Mouse (Mus musculus) left cerebral cortex, postnatal 10 days (tissue): Measurements from ENCODE around the gene Dlg2. TPM values are rescaled to one million over a fixed set of nuclear protein-coding genes. Genes with fewer than 3 reads are reported as not detected.
A peak's percentile ranks its signal among the peaks of the same experiment; 100 is the strongest.

Experiments used
- DNase-seq, 2 experiments: peaks; one replicate each; pipeline ENCODE4 v3.0.0; 2021 to 2022; ENCODE audit warnings: low spot score in 2 of 2, mixed read lengths in 1 of 2; ENCODE audit errors: extremely low spot score in 1 of 2
- intact Hi-C: fragments of 180-260 bp; cut with DNase I; formaldehyde crosslinking; loops from one replicate; pipeline ENCODE4 v1.15.1; 2025
- total RNA-seq, 2 experiments: library from RNA; stranded (reverse); gene quantifications; 2 replicates each; pipeline ENCODE4 v1.2.3; 2021

The Dlg2 gene
- total RNA-seq, 2 experiments from 2014 or later: 426 to 445 TPM

DNA sequence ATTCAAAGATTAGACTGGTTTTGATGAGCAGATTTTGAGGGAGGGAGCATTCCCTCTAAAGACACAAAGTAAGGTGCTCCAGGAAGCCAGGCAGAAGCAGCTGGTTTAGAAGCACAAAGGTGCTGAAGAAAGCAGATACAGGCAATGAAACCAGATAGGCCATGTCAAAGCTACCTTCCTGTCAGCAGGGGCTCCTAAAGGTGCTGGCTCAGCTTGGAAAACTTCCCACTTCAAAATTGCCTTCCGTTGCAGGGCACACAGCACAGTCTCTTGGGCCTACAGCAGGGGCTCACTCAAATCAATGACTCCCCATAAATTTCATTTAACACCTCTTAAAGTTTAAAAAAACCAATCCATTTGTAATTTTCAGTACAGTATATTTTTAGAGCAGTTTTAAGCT lies 1843.0 kb downstream of the Dlg2 start:
- no peak for DNase-seq
- intact Hi-C loops: no loop called here

DNA sequence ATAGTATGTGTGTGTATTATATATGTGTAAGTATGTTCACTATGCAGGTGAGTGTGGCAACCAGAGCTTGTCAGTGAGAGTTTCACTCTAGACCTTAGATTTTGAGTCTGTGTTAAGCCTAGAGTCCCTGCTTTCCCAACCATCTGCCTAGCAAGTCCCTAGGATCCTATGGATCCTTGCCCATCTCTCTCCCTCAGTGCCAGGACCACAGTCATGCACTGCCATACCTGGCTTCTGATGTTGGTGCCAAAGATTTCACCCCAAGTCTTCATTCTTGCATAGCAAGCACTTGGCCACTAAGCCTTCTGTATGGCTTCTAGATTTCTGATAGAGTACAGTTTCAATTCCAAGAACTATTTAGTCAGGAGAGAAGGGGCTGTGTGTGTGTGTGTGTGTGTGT lies 1843.7 kb downstream of the Dlg2 start:
- intact Hi-C loops: loop anchor here (5.0 to 10.0 kb wide), 2 partner anchors 213 to 225 kb away; no protein-coding TSS in a partner anchor
- DNase-seq: no peak

DNA sequence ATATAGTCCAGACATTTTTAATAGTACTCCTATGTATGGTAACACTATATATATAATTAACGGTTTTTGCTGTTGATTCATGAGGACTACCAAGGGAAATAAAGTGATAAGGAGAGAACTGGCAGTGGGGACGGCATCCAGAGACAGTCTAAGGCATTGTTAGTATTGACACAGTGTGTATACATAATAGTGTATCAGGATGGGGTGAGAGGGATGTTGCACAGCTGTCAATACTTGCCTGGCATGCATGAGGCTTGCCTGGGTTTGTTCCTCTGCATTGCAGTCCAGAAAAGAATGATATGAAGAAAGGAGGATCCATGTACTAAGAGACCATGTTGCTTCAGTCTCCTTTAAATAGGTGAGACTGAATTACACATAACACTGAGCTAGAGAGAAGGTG lies 1845.3 kb downstream of the Dlg2 start:
- intact Hi-C loops: loop anchor here (5.0 to 10.0 kb wide), 2 partner anchors 214 to 223 kb away; no protein-coding TSS in a partner anchor

DNA sequence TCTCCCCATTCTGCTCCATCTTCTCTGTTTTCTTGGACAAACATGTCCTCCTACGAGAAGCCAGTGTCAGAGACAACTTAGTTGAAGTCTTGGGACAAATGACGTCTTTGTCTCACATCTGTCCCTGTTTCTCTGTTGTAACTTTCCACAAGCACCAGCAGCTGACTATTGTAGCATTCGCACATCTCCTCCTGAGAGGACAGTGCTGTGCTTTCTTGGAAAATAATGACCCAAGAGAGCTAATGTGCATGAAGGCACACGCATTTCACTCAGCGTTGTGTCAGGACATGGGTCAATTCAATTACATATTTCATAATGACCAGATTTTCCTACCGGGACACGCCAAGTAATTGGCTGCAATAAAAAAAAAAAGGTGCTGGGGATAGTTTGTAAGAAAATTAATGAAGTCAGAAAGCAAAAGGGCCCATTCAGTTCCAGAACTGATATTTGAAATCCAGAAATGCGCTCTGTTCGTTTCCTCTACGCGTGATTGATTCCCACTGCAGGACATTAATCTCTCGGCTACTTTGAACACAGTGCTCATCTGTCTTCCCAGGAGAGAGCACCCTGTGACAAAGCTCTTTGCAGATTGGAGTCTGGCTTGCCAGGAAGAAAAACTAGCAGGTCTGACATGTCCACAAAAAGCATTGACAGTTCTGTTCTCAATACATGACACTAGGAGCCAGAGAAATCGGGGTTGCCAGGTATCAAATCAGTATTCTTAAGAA lies 1846.0 kb downstream of the Dlg2 start:
- DNase-seq: no peak
- intact Hi-C loops: loop anchor here (5.0 to 10.0 kb wide), 2 partner anchors 215 to 222 kb away; no protein-coding TSS in a partner anchor

More for the DNA sequence above, 1845.3 kb downstream of the Dlg2 start:
- no peak for DNase-seq

DNA sequence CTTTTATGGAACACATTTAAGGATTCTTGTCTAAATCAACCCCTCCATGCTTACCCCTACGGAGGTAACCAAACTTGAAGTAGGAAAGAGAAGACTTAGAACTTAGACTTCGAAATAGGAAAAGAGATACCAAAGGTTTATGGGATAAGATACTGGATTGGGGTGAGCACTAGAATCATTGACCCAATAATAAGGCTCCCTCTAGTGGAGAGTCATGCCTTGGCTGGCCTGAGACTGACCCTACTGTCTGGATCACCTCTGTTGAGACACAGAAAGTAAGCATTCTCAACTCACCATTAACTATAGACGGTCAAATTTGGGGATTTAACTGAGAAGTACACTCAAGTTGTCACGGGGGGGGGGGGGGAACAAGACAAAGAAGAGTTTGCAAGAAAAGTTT lies 1847.2 kb downstream of the Dlg2 start:
- no peak for DNase-seq

DNA sequence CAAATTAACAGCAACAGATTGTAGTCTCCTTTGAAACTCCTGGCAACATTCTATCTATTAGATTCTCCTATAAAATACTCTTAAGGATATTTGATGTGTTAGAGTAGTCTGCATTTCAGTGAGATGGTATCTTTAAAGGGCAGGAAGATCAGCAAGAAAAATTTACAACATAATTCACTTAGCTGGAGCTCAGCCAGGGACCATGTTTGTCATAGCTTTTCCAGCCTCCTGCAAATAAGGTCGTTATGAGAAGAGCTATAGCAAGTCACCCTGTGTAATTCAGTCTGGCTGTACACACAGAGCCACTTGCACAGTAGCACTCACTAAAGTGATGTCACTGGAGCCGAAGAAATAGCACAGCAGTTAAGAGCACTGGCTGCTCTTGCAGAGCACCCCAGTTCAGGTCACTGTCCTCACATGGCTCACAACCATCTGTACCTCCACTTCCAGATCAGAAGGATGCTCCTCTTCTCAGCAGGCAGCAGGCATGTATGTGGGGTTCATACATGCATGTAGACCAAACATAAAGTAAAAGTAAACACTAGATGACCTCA lies 1850.9 kb downstream of the Dlg2 start:
- no peak for DNase-seq

More for the DNA sequence above, 1847.2 kb downstream of the Dlg2 start:
- intact Hi-C loops: loop anchor here (5.0 to 10.0 kb wide), 2 partner anchors 216 to 221 kb away; no protein-coding TSS in a partner anchor

DNA sequence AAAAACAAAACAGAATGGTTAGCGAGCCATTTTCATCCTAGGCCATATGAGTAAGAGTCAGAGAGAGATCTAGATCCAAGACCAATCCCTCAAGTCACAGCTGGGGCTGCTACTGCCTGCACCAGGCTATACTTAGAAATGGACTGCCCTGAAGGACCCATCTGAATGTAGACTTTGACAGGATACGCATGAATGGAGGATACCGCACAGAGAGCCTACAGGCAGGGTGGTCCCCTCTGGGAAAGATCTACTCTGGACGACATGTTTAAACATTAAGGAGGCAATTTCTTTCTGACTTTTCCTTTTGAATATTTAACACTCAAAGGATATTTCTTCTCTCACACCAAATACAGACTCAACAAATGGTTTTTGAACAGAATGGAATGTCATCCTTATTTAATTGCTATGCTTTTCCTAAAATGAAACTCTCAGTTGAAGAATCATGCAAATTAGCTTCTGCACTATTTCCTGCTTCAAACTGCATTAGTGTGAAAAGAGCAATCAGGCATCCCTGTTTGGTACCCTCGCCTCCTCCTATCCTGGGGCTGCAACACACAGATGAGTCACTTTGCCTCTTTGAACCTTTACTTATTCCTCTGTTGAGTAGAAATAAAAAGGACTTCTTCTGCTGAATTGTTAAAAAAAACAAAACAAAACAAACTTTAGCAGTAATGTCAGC lies 1856.9 kb downstream of the Dlg2 start:
- intact Hi-C loops: no loop called here
- DNase-seq: no peak

More for the DNA sequence above, 1850.9 kb downstream of the Dlg2 start:
- intact Hi-C loops: loop anchor here (10.0 kb wide), 1 partner anchor 217 kb away; no protein-coding TSS in a partner anchor

DNA sequence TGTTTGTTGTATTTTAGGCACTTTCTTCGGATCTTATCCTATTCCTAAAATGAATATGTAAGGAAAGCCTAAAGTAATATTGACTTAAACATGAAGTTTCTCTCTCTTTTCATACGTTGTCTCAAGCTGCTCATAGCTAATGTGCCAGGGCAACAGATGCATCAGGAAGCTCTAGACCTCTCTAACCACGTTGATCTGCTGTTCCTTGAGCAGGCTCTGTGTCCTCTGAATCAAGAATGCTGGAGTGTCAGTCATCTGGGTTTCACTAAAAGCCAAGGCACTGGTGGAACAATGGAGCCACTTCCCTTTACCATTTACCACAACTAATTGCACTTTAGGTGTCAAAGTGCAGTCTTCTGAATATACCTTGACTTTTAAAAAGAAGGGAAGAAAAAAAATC lies 1880.1 kb downstream of the Dlg2 start:
- intact Hi-C loops: no loop called here
- no peak for DNase-seq

DNA sequence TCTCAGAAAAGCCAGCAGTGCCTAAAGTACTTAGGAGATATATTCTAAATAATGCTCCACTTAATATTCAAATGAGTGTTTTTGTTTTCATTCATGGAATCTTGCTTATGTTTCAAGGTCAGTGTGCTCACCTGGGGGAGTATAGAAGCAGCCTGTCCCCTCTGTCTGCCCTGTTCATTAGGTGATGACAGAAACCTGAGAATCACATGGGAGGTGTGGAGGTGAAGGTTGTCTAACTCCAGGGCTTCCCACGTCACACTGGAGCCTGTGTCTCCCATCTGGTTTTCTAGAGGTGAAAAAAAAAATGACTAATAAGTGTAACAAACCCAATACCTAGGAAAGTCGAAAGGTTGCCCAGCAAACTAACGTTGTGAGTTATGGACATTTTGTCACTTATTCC lies 1886.9 kb downstream of the Dlg2 start:
- intact Hi-C loops: no loop called here
- no peak for DNase-seq

DNA sequence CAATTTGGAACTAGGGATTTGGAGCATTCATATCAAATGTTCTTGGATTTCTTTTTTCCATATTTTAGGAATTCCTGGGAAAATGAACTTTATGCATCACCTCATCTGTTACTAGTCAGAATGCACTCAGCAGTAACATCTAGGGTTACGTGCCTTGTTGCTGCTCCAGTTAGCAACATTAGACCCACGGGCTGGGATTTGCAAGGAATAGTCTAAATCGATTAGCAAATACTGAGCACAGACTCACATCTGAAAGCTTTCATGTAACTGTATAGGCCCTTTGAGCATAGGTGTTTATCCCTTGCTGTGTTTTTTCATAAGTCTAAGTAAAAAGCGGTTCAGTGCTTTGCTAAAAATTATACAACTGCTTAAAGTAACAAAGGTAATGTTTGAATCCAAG lies 1887.3 kb downstream of the Dlg2 start:
- DNase-seq: no peak

DNA sequence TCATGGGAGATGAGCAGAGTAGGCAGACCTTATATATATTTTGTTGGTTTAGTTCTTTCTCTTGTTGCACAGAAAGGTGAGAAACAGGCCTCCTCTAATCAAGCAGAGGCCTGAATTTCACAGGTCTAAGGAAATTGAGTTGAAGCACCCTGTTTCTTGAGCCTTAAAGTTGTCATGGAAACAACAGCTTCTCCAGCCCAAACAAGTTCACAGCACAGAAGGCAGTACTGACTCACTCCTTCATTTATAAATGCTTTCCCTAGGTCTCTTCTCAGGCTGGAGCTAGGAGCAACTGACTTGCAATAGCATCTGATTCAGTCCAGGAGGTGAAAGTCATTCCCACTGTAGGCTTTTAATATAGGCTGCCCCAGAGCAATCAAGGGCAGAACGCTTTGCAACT lies 1890.6 kb downstream of the Dlg2 start:
- DNase-seq: peak in 1 of 2 experiments; percentile 27
- intact Hi-C loops: no loop called here

More for the DNA sequence above, 1887.3 kb downstream of the Dlg2 start:
- intact Hi-C loops: no loop called here

DNA sequence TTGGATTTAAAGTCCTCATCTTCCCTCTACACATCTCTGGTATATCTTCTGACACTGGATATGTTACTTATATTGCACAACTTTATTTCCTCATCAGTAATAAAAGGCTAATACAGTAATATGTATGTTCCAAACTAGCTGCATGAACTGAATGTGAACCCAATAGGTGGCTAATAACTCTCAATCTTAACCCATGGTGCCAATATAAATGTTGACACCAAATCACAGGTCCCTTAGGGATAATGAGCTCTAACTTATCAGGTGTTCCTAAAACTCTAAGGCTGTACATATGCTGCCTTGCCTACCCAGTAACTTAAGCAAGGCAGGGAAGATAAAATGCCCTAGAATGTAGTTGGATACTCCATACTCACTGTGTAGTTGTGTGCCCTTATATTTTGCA lies 1894.0 kb downstream of the Dlg2 start:
- intact Hi-C loops: no loop called here
- DNase-seq: no peak

DNA sequence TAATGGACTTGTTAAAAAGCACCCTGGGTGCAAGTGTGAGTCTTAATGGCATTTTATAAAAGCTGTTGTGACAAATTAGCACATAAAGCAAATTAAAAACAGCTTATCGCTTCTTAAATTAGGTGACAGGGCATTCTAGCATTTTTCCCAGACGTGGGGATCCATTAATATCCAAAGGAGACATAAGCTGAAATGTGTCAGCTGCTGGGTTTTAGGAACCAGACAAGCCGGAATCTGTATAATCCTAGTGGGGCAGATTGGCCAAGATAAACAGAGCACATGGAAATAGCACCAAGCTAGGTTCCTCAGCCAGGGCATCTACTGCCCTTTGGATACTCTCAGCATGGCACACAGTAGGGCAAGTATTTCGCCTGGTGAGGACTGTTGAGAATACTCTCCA lies 1895.2 kb downstream of the Dlg2 start:
- intact Hi-C loops: no loop called here

DNA sequence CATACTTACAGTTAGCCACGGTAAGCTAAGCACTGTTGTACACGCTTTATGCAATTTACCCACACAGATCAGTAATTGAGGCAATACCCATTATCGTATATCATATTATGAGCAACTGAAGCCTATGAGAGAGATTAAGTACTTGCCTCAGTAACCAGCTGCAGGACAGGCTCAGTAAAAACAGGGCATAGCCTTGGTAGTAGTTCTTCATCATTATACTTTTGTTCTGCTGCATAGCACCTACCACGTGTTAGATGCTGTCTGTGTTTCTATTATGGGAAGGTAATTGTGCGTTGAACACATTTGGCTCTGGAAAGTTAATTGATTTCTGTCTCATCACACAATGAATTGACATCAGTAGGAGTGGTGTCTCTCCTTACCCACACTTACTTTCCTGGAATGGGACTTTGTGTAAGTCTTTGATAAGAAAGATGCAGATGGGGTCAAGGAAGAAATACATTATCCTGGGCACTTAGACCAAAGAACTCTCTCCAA lies 1897.4 kb downstream of the Dlg2 start:
- DNase-seq: no peak
- intact Hi-C loops: no loop called here

More for the DNA sequence above, 1895.2 kb downstream of the Dlg2 start:
- DNase-seq: no peak

DNA sequence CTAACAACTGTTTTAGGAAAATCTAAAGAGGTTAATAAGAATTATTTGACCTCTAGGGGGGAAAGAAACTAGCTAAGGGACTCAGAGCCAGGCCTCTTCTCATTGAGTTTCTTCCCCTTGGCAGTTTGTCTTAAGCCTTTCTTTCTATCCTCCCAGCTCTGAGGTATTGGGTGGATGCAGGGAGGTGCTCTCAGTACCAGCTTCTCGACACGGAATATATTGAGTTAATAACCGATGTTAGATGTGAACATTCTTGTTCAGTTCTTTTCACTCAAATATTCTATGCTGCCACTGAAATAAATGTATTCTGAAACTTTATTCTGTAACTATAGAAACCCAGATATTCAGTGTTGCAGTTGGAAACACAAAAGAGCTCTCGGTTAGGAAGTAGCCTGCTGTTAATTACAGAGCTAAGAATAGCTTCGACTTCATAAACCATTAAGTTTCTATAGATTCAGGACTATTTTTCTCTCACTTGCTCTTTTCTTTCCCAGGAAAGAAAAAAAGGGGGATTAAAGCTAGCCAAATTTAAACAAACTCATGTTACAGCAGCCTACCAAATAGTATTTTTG lies 1907.5 kb downstream of the Dlg2 start:
- intact Hi-C loops: no loop called here

DNA sequence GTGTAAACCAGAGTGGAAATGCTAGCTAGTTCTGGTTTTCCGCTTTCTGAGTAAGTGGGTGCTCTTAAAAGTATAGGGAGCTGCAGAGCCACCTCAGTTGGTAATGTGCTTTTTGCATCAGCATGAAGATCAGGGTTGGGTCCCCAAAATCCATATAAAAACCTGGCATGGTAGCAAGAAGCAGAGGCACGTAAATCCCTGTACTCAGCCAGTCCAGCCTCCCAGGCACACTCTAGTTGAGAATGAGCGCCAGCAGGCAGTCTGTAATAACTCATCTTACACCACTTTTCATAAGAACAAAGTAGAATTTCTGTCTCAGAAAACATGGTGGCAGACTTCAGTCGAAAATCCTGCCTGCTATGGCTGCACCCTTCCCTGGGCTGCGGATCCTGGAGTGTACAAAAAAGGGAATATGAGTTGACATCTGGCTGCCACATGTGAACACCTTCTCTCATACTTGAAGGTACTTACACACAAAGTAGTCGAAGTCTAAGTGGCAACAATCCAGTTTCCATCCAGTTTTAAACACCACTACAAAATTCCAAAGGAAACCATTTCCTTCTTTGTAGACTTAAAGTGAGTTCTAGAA lies 1915.7 kb downstream of the Dlg2 start:
- no peak for DNase-seq
- intact Hi-C loops: no loop called here

More for the DNA sequence above, 1907.5 kb downstream of the Dlg2 start:
- DNase-seq: no peak

DNA sequence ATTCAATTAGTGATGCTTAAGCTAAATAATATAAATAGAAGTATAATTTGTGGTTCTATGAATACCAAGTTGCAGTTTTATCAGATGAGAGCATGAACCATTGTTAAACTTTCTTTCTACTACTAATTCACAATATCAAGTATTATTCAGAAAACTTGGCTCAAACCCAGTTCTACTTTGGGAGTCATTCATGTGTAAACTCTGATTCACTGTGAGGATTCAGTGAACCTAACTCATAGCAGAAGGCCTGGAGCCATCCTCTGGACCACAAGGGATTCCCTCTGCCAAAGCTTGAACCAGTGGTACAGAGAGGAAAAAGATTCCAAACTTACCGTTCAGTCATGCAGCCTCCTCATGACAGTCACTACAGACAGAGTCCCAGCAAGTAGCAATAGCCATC lies 1920.3 kb downstream of the Dlg2 start:
- DNase-seq: no peak
- intact Hi-C loops: no loop called here

DNA sequence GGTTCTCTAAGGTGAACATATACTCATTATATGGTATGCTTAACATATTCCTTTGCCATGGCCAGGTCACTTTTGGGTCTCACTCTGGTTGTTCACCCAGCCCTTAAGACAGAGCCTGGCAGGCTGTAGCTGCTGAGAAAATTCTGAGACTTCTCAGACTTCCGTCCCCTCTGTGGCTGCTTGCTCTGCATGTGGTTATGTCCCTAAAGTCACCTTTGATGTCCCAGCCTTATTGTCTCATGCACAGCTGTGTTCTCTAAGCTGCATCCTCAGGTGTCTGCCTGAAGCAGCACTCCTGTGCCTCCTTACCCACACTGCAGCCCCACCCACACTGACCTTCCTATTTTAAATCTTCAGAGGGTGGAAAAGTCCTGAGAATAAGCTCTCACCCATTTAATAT lies 1922.4 kb downstream of the Dlg2 start:
- intact Hi-C loops: no loop called here
- peak in 1 of 2 experiments; percentile 18 for DNase-seq

DNA sequence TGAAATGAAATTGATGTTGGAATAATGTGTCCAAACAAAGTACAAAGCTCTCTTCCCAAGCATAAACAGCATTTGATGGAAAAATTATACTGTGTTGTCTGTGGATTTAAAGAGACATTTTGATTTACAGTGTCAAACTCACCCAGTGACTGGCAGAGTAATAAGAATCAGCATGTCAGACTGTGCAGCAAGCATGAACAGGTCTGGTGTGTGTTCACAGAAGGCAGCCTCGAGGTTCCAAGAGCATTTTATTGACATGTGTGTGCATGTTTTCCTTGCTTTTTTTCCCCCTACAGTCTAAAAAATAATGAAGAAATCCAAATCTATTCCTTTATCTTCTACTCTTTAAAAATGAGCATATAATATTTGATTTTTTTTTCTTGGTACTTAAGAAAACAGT lies 1924.1 kb downstream of the Dlg2 start:
- no peak for DNase-seq
- intact Hi-C loops: no loop called here
